Mouse (Mus musculus) A20 (cell line): Measurements from ENCODE around the gene Rgs19.
A peak's percentile ranks its signal among the peaks of the same experiment; 100 is the strongest.

Source experiments
- DNase-seq: peaks from one replicate; pipeline ENCODE4 v3.0.0-alpha.2; 2011; ENCODE audit warnings: low read depth, low spot score

The Rgs19 gene

DNA sequence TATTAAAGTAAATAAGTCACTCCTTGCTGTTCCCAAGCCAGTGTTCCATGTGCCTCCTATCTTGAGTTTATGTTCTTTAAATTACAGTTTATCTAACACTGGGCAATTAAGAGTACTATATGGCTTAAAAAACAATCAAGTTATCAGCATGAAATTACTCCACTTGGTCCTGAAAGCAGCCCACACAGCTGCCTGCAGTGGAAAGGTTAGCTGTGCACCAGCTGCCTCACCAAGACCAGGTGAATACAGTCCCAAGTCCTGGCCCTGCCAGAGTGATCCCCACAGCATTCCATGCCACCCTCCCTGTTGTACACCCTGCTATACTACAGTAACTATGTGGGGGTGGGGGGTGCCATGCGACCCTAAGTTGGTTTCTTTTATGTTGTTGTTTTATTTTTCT lies 40.3 kb downstream of the Rgs19 start:
- no peak for DNase-seq

DNA sequence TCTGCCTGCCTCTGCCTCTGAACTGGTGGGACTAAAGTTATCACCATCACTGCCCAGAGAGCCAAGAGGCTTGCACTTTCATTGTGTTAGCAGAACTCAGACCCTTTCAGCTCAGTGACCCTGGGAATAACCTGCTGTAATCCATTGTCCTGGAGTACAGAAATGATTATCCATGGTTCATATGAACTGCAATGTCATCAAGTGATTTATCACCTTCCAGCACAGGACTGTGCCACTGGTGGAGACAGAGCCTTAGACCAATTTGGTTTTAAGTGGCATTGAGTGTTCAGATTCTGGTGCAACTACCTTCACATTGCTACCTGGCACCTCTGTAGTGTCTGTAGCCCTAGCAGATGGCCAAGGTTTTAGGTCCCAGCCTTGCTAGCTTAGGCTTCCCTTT lies 40.7 kb downstream of the Rgs19 start:
- no peak for DNase-seq

- DNase-seq, result no peak
Observed at GRCm38 (mm10) chr2:181648926-181649325, 44.9 kb downstream of the Rgs19 start.

DNA sequence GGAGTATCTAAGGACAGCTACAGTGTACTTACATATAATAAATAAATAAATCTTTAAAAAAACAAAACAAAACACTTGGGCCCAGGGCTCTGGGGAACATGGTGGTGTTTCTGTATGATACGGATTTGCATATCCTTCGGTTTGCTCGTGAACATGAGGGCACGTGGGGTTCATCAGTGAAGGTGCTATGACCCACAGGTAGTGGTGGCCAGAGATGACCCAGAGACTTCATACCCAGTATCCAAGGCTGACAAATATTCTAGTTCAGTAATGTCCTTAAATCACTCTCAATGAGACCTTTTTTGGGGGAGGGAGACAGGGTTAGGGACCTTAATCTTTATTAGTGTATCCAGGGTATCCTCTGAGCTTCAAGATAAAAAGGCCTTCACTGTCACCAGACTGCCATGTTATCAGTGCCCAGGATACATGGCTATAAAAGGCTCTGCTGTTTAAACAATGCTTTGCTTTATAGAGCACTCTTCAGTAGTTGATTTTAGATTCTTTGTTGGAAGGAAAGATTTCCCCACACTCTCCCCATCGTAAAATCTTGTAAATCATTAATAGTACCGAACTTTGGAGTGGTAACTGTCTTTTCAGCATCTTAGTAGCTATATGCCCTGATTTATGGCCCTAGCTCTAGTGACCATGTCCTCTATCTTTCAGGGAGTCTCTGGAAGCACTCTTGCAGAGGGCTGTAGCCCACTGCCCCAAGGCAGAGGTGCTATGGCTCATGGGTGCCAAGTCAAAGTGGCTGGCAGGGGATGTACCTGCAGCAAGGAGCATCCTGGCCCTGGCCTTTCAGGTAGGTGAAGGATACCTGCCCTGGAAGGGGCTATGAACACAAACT lies 46.9 kb downstream of the Rgs19 start:
- no peak for DNase-seq

DNA sequence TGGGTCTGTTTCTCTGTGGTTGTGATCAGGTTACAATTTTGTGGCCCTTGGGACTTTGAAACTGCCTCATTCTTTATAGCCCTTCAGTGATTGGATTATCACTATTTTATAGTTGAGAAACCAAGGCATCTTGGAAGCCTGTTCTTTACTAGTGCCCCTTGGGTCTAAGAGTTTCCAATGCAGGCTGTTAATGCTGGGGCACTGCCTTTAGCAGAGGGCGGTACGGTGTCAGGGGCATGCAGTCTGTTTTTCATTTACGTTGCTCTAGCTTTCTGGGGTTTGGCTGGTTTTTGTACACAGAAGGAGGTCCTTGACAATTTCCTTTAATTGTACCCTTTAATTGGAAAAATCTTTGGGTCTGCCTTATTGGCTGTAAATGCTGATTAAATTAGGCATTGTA lies 48.1 kb downstream of the Rgs19 start:
- no peak for DNase-seq

DNA sequence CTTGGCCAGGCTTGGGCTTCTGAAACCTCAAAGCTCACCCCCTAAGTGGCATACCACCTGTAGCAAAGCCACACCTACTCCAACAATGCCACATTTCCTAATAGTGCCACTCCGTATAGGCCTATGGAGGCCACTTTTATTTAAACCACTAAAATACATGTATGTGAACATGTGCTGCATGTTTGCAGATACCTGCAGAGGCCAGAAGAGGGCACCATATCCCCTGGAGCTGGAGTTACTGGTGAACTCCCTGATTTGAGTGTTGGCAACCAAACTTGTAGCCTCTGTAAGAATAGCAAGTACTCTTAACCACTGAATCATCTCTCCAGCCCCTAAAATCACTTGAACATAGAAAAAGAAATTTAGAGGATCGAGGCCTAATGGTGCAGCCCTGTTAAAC lies 49.4 kb downstream of the Rgs19 start:
- peak; percentile 62 for DNase-seq
